Mouse (Mus musculus): ENCODE results near the gene Gpatch4. TPM values are rescaled to one million over a fixed set of nuclear protein-coding genes. Genes with fewer than 3 reads are reported as not detected.

Gene Gpatch4
- total RNA-seq, 1 experiment from 2014 or later: 13.5 TPM

DNA sequence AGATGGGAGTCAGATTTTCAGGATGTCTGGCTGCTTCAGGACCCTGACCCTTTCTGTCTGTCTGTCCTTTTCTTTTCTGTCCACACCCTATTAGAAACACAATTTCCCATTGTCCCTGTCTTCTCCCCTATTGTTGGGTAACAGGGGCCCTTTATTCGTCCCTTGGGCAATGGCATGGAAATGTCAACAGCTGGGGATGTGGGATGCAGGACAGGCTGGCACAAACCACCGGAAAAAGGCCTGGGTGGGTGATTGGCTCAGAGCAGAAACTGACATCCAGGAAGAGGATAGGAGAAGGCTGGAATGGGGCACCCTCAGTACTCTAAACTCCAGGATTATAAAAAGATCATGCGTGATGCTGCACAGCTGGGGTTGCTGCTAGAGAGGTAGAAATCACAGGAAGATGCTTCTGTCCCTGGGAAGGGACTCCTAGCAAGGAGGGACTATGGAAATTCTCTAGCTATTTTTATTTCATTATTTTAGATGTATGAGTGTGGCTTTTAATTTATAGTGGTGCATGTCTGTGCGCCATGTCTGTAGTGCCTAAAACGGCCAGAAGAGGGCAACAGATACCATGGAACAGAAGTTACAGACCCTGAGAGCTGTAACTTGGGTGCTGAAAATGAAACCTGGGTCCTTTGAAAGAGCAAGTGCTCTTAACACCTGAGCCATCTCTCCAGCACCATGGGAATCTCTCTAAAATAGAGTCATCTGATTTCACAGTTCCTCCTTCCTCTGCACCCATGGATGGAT lies 15.3 kb upstream of the Gpatch4 start, which contains the start of gene Hapln2:
TSS of gene Hapln2 (minus strand) at position 150 of the 753 bp plus-strand sequence.
- no peak for ATAC-seq (ENCODE audit: extremely low read depth, insufficient number of reproducible peaks, low FRiP score, poor library complexity, severe bottlenecking)

DNA sequence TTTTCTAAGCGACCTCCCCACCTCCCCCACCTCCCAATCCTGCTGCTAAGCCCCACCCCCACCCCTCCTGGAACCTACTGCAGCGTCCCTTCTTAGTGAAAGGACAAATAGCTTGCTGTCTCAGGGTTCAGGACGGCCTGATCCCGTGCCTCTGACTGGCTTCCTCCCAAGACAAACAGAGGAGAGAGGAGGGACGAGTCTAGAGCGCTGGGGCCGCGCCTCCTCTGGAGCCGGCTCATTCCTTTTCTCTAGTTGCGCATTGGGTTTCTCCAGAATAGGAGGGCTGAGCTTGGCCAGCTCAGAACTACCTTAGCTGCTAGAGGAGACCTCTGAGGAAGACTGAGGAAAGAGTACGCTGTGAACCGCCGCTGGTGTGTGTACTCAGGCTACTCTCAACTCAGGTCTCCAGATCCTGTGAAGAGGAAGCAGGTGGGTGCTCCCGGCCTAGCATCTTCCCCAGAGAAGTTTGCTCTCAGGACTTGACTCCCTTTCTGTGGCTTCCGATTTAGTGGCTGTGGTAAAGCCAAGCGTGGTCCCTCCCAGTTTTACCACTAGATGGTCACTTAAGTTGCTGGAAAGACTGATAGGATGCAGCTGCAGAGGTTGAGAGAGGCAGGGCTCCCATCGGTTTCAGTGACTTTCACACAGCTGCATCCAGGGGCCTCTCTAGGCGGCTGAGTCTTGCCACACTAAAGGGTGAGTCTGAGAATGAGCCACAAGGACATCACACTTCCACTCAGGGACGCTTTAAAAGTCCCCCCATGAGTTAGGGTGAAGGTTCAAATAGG lies 12.1 kb upstream of the Gpatch4 start:
- ATAC-seq (ENCODE audit: extremely low read depth, insufficient number of reproducible peaks, low FRiP score, poor library complexity, severe bottlenecking): no peak

DNA sequence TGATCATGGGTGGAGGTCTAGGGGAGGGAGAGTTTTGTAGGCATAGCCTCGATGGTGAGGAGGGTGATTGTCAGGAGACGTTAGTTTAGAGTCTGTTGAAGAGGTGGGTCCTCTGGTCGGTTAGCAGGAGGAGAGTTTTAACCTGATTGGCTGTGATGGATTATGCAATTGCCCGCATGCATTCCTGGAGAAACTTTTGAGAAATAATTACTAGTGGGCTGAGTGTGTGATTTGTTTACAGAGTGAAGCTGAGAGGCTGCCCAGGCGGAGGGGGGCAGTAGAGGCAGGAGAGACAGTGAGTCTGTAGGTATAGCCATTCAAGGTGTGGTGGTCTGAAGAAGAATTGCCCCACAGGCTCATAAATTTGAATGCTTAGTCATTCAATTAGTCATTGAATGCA lies 9.4 kb upstream of the Gpatch4 start:
- ATAC-seq (ENCODE audit: extremely low read depth, insufficient number of reproducible peaks, low FRiP score, poor library complexity, severe bottlenecking): no peak

DNA sequence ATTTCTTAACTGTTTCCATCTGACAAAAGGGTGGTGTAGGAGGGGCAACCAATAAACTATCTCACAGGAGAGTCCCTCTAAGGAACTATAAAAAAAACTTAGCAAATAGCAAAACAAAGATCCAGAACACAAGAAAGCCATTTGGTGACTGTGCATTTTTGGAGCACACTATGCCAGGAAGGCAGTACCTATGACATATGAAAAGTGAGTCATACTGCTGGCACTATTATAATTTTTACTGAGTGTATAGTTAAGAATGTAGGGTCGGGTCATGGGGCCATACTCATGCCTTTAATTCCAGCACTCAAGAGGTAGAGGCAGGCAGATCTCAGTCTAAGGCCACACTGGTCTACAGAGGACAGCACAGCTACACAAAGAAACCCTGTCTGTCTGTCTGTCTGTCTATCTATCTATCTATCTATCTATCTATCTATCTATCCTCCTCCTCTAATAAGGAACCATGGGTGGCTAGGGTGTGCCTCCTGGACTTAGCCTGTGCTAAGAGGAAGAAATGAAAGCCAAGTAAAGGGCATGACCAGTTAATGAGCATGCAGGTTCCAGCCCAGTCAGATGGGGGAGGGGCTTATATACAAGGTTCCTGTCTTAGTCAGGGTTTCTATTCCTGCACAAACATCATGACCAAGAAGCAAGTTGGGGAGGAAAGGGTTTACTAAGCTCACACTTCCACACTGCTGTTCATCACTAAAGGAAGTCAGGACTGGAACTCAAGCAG lies 7.2 kb upstream of the Gpatch4 start:
- no peak for ATAC-seq (ENCODE audit: extremely low read depth, insufficient number of reproducible peaks, low FRiP score, poor library complexity, severe bottlenecking)

DNA sequence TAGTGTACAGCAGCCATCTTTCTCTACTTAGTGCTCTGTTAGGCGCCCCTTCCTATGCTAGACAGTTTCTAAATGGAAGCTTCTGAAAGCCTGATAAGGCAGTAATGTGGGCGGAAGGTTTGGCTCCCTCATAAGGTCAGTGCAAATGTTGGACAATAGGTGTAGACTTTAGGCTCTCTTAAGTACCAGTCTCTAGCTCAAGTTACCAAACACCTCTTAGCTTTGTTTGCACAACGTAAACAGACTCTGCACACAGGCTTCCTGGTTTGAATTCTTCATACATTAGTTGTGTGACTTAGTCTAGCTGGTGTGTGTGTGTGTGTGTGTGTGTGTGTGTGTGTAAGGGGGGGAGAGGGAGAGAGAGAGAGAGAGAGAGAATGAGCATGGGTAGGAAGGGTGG lies 6.6 kb downstream of the Gpatch4 start:
- no peak for ATAC-seq (ENCODE audit: extremely low read depth, insufficient number of reproducible peaks, low FRiP score, poor library complexity, severe bottlenecking)

DNA sequence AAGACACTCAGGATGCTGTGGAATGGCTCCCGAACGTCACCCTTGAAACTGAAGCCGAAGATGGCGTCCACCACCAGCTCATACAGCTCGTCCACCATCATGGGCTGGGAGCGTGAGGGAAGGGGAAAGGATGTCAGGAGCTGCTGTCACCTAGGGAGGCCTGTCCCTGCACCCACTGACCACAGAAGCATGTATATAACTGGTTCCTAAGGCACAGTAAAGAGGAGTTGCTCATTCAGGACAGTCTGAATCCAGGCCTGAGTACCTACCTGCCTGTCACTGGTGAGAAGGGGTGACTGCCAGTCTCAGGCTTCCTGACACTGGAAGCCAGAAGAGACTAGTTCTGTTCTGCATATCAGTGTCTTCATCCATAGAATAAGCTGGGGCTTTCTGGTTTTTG lies 14.1 kb downstream of the Gpatch4 start:
- no peak for ATAC-seq (ENCODE audit: extremely low read depth, insufficient number of reproducible peaks, low FRiP score, poor library complexity, severe bottlenecking)

DNA sequence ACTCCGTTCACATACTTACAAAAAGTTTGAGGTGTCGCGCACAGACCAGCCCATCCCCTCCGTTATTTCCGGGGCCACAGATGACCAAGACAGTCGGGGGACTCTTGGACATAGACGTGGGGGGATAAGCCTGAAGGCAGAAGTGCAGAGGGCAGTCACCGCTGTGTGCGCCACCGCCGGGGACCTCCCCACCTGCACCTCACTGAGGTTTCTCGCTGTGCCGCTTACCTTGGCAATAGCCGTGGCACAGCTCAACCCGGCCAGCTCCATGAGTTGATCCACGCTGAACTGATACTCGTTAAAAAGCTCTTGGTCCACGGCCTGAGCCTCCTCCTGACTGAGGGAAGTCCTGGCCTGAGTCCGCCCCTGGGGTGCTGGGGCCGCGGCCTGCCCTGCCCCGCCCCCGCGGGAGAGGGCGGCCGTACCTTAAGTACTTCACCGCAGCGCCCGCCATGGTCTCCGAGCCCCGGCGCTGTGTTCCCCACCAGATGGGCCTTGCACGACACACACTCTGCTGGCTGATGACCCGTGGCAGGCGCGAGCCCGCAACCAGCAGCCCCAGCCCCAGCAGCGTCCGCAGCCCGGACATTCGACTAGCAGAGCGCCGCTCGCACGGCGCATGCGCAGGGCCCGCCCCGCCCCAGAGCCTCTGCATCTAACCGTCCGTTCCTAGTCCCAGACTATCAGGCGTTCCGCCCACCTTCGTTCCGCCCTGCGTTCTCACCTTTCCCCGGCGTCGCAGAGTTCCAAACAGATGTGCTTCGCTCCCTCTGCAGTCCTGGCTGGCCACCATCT lies 15.2 kb downstream of the Gpatch4 start, which contains the start of gene Naxe:
TSS of gene Naxe (minus strand) at position 594 of the 795 bp plus-strand sequence.
- ATAC-seq (ENCODE audit: extremely low read depth, insufficient number of reproducible peaks, low FRiP score, poor library complexity, severe bottlenecking): peak; percentile 73

DNA sequence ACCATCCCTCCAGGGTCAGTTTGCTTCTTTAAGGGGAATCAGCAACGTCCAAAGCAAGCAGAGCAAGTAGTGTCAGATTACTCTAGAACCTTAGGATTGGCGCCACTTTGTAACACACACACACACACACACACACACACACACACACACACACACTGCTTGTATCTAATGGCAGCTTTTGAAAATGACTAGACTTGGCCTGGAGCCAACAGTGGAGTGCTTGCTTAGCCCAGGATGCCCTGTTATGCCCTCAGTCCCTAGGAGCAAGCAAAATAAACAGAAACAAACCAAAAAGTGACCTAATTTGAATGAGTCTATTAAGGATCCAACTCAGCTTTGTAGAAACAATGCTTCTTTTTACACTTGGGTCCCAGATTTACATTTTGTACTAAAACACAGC lies 25.5 kb downstream of the Gpatch4 start:
- no peak for ATAC-seq (ENCODE audit: extremely low read depth, insufficient number of reproducible peaks, low FRiP score, poor library complexity, severe bottlenecking)

DNA sequence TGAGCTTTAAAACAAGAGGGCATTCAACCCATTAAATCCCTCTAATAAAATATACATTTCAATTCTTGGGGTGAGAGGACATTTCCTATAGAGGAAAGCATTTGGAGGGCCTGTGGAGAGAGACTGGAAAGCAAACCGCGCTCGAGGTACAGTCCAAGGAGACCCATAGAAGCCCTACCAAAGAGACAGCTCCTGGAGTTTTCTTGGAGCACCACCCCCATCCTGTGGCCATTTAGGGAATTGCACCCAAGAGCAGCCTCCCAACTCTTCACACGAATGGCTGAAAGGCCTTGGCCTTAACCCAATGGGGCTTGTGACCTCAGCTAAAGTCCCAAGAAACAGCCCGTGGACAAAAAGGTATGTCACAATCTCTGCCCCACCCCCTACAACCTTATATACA lies 28.9 kb downstream of the Gpatch4 start:
- ATAC-seq (ENCODE audit: extremely low read depth, insufficient number of reproducible peaks, low FRiP score, poor library complexity, severe bottlenecking): peak; percentile 77

DNA sequence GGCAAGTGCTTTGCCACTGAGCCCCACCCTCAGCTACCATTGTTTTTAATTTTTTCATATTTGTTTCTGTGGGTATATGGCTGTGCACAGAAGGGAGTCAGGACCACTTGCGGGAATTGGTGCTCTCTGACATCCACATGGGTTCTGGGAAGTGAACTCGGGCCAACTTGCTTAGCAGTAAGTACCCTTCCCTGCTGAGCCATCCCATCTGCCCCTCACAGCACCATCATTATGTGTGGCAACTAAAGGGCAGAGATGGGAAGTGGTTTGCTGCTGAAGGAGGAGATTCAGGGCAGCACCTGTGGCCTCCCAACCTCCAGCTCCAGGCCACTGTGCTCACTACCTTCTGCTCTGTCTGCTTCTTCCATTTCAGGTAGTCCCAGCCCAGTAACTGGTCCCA lies 30.7 kb downstream of the Gpatch4 start:
- no peak for ATAC-seq (ENCODE audit: extremely low read depth, insufficient number of reproducible peaks, low FRiP score, poor library complexity, severe bottlenecking)

DNA sequence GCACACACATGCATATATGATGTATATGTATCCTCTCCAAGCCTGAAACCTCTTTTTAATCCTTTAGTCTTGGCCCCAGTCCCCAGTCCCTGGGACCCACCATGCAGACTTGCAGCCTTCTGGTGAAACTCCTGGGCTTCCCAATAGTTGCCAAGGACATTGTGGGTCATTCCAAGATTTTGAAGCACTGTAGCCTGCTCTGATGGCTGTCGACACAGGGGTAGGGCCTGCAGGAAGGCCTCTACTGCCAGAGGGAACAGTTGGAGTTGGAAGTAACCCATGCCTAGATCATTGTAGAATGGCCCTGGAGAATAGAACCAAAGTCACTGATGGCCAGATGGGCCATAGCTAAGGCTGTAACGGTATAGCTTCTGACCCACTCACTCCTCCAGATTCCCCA lies 31.4 kb downstream of the Gpatch4 start:
- ATAC-seq (ENCODE audit: extremely low read depth, insufficient number of reproducible peaks, low FRiP score, poor library complexity, severe bottlenecking): no peak

DNA sequence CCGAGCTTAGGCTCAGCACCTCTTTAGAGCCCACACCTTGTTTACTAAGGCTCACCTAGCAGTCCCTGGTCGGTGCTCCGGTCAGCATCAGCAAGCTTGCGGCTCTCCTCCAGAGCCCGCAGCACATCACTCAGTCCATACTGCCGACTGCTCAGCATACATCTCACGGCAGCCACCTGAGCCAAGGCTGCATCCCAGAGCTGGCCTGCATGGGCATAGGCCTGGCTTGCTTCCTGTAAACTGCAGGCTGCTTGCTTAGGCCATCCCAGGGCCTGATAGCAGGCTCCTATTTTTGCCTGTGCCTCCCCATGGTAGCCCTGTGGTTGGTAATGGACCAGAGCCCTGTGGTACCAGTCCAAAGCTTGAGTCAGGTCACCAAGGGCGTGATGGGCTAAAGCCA lies 31.9 kb downstream of the Gpatch4 start:
- ATAC-seq (ENCODE audit: extremely low read depth, insufficient number of reproducible peaks, low FRiP score, poor library complexity, severe bottlenecking): no peak

DNA sequence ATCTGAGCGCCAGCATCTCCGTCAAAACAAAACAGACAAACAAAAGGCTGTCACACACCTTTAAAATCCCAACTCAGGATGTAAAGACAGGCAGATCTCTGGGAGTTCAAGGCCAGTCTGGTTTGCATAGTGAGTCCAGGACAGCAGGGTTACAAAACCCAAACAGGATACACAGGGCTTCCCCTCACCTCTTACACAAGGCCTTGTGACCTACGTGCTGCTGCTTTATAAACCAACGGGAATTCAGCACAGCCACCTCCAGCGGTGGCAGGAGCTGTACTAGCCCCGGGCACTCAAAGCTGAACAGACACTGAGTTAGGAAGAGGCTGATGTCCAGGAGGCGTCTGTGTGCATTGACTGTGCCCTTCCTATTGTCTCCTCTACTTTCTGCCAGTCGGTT lies 34.5 kb downstream of the Gpatch4 start:
- ATAC-seq (ENCODE audit: extremely low read depth, insufficient number of reproducible peaks, low FRiP score, poor library complexity, severe bottlenecking): no peak

DNA sequence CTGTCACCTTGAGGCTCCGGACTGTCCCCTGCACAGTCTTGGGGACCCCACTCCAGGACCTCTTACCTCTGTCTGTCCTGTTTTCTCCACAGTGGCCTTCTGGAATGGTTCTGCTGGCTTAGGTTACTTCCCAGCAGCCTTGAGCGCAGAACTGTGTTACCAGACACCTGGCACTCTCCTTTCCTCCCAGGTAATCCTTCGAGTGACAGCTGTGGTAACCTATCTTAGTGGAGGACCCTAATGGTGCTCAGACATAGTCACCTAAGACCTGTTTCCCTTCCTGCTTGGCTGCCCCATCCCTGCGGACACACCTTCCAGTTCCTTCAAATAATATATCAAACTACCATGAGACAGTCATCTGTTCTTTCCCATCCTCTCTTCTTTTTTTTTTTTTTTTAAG lies 35.3 kb downstream of the Gpatch4 start, which contains the start of gene Ttc24:
TSS of gene Ttc24 (minus strand) at position 101 of the 400 bp plus-strand sequence.
- no peak for ATAC-seq (ENCODE audit: extremely low read depth, insufficient number of reproducible peaks, low FRiP score, poor library complexity, severe bottlenecking)

DNA sequence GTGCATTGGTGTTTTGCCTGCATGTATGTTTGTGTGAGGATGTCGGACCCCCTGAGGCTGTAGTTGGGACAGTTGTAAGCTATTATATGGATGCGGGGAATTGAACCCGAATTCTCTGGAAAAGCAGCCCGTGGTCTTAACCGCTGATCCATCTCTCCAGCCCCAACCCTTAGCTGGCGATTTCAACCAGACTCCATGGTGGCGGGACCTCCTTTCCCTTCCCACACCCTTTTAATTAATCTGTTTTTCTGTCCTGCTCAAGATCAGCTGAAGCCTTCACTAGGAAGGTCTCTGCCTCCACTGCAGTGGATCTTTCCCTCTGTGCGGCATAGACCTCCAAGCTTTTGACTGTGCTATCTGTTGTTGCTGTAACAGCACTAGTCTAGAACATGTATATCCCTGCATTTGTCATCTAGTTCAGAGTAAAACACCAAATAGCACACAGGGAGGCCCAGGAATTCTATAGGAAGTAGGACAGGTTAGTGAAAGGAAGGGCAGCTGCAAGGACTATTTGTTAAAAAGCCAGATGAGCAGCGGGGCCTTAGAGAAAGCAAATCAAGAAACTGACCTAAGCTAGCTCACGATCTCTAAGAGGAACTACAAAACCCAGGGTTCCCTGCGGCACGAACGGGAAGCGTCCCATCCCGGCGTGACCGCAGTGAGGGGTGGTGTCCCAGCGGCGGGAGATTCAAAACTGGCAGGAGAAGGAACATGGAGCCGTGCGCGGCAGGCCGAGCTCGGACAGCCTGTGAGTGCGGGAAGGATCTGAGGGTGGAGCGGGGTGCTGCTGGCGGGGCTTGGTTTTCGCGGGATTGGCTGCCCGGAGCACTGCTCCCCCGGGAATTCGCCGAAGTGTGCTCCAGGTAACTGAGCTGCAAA lies 38.7 kb downstream of the Gpatch4 start, which contains the start of gene Iqgap3:
TSS of gene Iqgap3 (plus strand) at position 627 of the 879 bp plus-strand sequence.
- peak; percentile 94 for ATAC-seq (ENCODE audit: extremely low read depth, insufficient number of reproducible peaks, low FRiP score, poor library complexity, severe bottlenecking)

DNA sequence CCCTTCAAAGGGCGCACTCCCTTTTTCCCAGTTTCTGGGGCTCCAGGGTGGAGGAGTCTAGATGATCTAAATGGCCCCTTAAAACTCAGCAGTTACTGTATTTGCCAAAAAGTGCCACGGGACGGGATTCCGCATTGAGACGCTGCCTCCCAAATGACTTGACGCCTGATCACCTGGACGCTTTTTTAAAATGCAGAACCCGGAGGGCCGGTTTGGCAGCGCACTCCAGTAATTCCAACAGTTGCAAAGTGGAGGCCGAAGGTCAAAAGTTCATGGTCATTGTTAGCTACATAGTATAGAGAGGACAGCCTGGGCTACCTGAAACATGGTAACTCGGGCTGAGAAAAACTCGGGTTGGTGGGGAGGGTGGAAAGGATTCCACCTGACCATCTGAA lies 39.3 kb downstream of the Gpatch4 start:
- no peak for ATAC-seq (ENCODE audit: extremely low read depth, insufficient number of reproducible peaks, low FRiP score, poor library complexity, severe bottlenecking)

DNA sequence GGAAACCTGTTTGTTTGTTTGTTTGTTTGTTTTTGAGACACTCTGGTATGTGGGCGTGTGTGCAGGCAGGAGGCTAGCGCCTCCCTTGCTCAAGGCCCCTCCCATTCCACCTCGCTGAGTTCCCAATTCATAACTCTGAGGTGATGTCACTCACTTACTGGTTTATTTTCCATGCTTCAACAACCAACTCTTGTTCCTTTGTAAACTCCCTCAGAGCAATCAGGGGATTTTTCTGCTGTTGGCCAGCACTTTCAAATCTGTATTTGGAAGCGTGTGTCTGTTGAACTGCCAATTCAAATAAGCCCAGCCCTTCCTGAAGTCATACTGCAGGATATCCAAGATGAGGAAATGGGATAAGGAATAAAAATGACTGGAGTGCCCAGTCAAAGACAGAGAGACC lies 39.8 kb downstream of the Gpatch4 start:
- ATAC-seq (ENCODE audit: extremely low read depth, insufficient number of reproducible peaks, low FRiP score, poor library complexity, severe bottlenecking): no peak

DNA sequence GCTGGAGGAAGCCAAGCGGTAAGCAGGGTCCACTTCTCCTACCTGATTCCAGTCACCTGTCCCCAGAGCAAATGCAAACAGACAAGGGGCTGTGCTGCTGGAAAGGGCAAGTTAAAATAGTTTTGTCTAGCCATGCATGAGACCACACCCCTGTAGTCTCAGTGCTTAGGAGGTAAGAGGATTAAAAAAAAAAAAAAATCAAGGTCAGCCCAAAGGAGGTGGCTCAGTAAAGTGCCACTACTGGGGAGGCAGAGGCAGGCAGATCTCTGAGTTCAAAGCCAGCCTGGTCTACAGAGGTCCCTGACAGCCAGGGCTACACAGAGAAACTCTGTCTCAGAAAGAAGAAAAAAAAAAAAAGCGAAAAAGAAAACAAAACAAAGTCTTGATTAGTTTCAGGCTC lies 41.1 kb downstream of the Gpatch4 start:
- no peak for ATAC-seq (ENCODE audit: extremely low read depth, insufficient number of reproducible peaks, low FRiP score, poor library complexity, severe bottlenecking)
